Mouse (Mus musculus) cerebellum, adult 2 months (tissue): Measurements from ENCODE around the gene Inpp4a.

ENCODE experiments used
- CTCF ChIP-seq: fragments of 200-500 bp; IDR thresholded peaks from 2 replicates; pipeline ENCODE4 v1.5.1; 2011; ENCODE audit warnings: low read depth, mild to moderate bottlenecking, control low read depth, low read length, moderate library complexity, borderline replicate concordance; ENCODE audit not compliant: insufficient read depth
- POLR2A ChIP-seq: fragments of 200-500 bp; IDR thresholded peaks from 2 replicates; pipeline ENCODE4 v1.6.1; 2011; ENCODE audit warnings: low read length, control low read depth, borderline replicate concordance; ENCODE audit not compliant: insufficient read depth

GRCm38 (mm10) chr1:37329831-37330230 is 30.2 kb downstream of the Inpp4a start:
- no peak for TF ChIP-seq CTCF
- TF ChIP-seq POLR2A = no peak
